Mouse (Mus musculus) testis, adult 2 months (tissue): ENCODE results near the gene Gorasp1. TPM values are rescaled to one million over a fixed set of nuclear protein-coding genes. Genes with fewer than 3 reads are reported as not detected.

Experiments used
- H3K27ac ChIP-seq: fragments of 200-500 bp; 2 replicates; pipeline ENCODE4 v1.5.1; 2012; ENCODE audit warnings: low read depth, low read length; ENCODE audit not compliant: control insufficient read depth, insufficient read depth
- H3K27me3 ChIP-seq: fragments of 200-500 bp; 2 replicates; pipeline ENCODE4 v1.6.1; 2012; ENCODE audit warnings: mild to moderate bottlenecking, low read length, moderate library complexity; ENCODE audit not compliant: control insufficient read depth, insufficient read depth
- H3K36me3 ChIP-seq: fragments of 200-500 bp; 2 replicates; pipeline ENCODE4 v1.6.1; 2012; ENCODE audit warnings: mild to moderate bottlenecking, low read length; ENCODE audit not compliant: control insufficient read depth, insufficient read depth
- H3K4me1 ChIP-seq: fragments of 200-500 bp; 2 replicates; pipeline ENCODE4 v1.6.1; 2012; ENCODE audit warnings: low read length; ENCODE audit not compliant: control insufficient read depth, insufficient read depth
- H3K4me3 ChIP-seq: fragments of 200-500 bp; 2 replicates; pipeline ENCODE4 v1.5.1; 2012; ENCODE audit warnings: low read depth, mild to moderate bottlenecking, low read length, moderate library complexity, mixed read lengths; ENCODE audit not compliant: control insufficient read depth
- CTCF ChIP-seq: fragments of 200-500 bp; IDR thresholded peaks from 2 replicates; pipeline ENCODE4 v1.5.1; 2012; ENCODE audit warnings: low read depth, mild to moderate bottlenecking, inconsistent platforms, low read length, moderate library complexity; ENCODE audit not compliant: control insufficient read depth, insufficient read depth, insufficient replicate concordance
- POLR2A ChIP-seq: fragments of 200-500 bp; IDR thresholded peaks from 2 replicates; pipeline ENCODE4 v1.6.1; 2012; ENCODE audit warnings: low read depth, mild to moderate bottlenecking, inconsistent platforms, low read length, moderate library complexity; ENCODE audit not compliant: control insufficient read depth
- polyA plus RNA-seq: library from polyadenylated mRNA; depleted of rRNA; stranded (reverse); fragments of >200 nt; gene quantifications from 2 replicates; pipeline ENCODE4 v1.2.3, GENCODE M21; 2012; rRNA removed

Gorasp1 gene
- polyA plus RNA-seq, 1 experiment = 11.5 TPM

- H3K36me3 ChIP-seq = no peaks in the 10 kb centered on the region
- no peaks in the 10 kb centered on the region for H3K4me1 ChIP-seq
- H3K27ac ChIP-seq = no peak overlapping the region
- H3K4me3 ChIP-seq = no peak overlapping the region
- H3K27me3 ChIP-seq = no peaks in the 10 kb centered on the region
- no peak for TF ChIP-seq CTCF
- TF ChIP-seq POLR2A = no peak
Observed at GRCm38 (mm10) chr9:119887144-119887901, 50.0 kb downstream of the Gorasp1 start.

Other genes with a start within 250 kb of the Gorasp1 start
- gene Scn10a, start 218.2 kb downstream of the Gorasp1 start, polyA plus RNA-seq = 0.68 and 0.91 TPM in 2 replicates
- gene Scn11a, start 112.1 kb downstream of the Gorasp1 start, polyA plus RNA-seq = 0.20 and 0.26 TPM in 2 replicates
- 346 and 472 TPM in 2 replicates for gene Wdr48, start 42.7 kb downstream of the Gorasp1 start, polyA plus RNA-seq
- gene Ttc21a, start within 50 bp of the Gorasp1 start, polyA plus RNA-seq = 66.1 and 68.7 TPM in 2 replicates
- gene Csrnp1, start 47.1 kb upstream of the Gorasp1 start, polyA plus RNA-seq = 99.8 and 99.9 TPM in 2 replicates
- gene Xirp1, start 86.0 kb upstream of the Gorasp1 start, polyA plus RNA-seq = 0.67 and 0.90 TPM in 2 replicates
- gene Cx3cr1, start 132.3 kb upstream of the Gorasp1 start, polyA plus RNA-seq = 2.2 and 2.7 TPM in 2 replicates
- gene Ccr8, start 154.5 kb upstream of the Gorasp1 start, polyA plus RNA-seq = not detected in 2 replicates
- gene Slc25a38, start 172.8 kb upstream of the Gorasp1 start, polyA plus RNA-seq = 27.8 and 28.2 TPM in 2 replicates
- gene Rpsa, start 190.1 kb upstream of the Gorasp1 start, polyA plus RNA-seq = 310 and 318 TPM in 2 replicates
- gene Mobp, start 212.1 kb upstream of the Gorasp1 start, polyA plus RNA-seq = 0.49 and 0.79 TPM in 2 replicates